10 mouse cellular contexts compared by ENCODE assay signal in genomic region chr9:44841241-44841640, GRCm38 (mm10). TPM values are rescaled to one million over a fixed set of nuclear protein-coding genes. Genes with fewer than 3 reads are reported as not detected.
A peak's percentile ranks its signal among the peaks of the same experiment; 100 is the strongest.
DNase-seq lines count a peak whose midpoint lies in the region; ATAC-seq and TF ChIP-seq lines count a peak whose summit lies in the region.
"Had no signal": no experiment of that assay in that cellular context is flagged by ENCODE, and none has a peak within 500 bp of the region (broad histone marks: within the 10 kb centered on the region; RNA-seq: fewer than 3 reads in every experiment).

No protein-coding gene starts in this region.

- ATAC-seq in liver, postnatal 0 days = no peak
- no peak for ATAC-seq in heart, postnatal 0 days (ENCODE audit: insufficient read depth, low read depth)
- ATAC-seq in hindbrain, embryonic 12.5 days (ENCODE audit: low FRiP score) = no peak

- DNase-seq in adrenal gland, postnatal 10 days = peak; percentile 31
- DNase-seq in adrenal gland, adult 8-10 months = no peak
- no peak for DNase-seq in liver, postnatal 0 days
- DNase-seq in liver = no peak
- no peak for DNase-seq in heart, postnatal 0 days (ENCODE audit: low spot score)
- DNase-seq in retina, embryonic 14.5 days (ENCODE audit: low spot score) = peak; percentile 37
- no peak for DNase-seq in urinary bladder, adult 2 months (ENCODE audit: low spot score)

- TF ChIP-seq CTCF in liver, postnatal 0 days (IDR thresholded peaks at IDR 0.05; ENCODE audit: low read depth) = peak; percentile 72
- peak; percentile 65 for TF ChIP-seq CTCF in heart, postnatal 0 days (IDR thresholded peaks at IDR 0.05; ENCODE audit: low read depth)

- no peaks in the 10 kb centered on the region for H3K4me1 ChIP-seq in liver, postnatal 0 days (ENCODE audit: insufficient read depth)
- H3K4me1 ChIP-seq in heart, postnatal 0 days (ENCODE audit: control insufficient read depth, insufficient read depth) = no peaks in the 10 kb centered on the region
- H3K4me1 ChIP-seq in hindbrain, embryonic 12.5 days = no peaks in the 10 kb centered on the region

- H3K9me3 ChIP-seq in liver, postnatal 0 days (ENCODE audit: low read length) = no peaks in the 10 kb centered on the region
- no peaks in the 10 kb centered on the region for H3K9me3 ChIP-seq in heart, postnatal 0 days (replicated peaks; ENCODE audit: control insufficient read depth, low read length)
- H3K9me3 ChIP-seq in hindbrain, embryonic 12.5 days (replicated peaks) = no peaks in the 10 kb centered on the region

- WGBS in liver, postnatal 0 days (ENCODE audit: insufficient replicate concordance) = 82% methylated on average over 10 of the region's 10 CpGs
- WGBS in heart, postnatal 0 days = 85% methylated on average over 10 of the region's 10 CpGs
- WGBS in hindbrain, embryonic 12.5 days = 92% methylated on average over 10 of the region's 10 CpGs

- H3K4me3 ChIP-seq in liver, postnatal 0 days (ENCODE audit: low read depth, low read length) = no peak overlapping the region
- no peak overlapping the region for H3K4me3 ChIP-seq in heart, postnatal 0 days (ENCODE audit: low read depth, low read length)
- H3K4me3 ChIP-seq in hindbrain, embryonic 12.5 days = no peak overlapping the region

- H3K36me3 ChIP-seq in liver, postnatal 0 days (replicated peaks; ENCODE audit: insufficient read depth, low read length) = peaks cover 66% of the 10 kb centered on the region
- peaks cover 75% of the 10 kb centered on the region for H3K36me3 ChIP-seq in heart, postnatal 0 days (replicated peaks; ENCODE audit: control insufficient read depth, insufficient read depth, low read length)
- peaks cover 87% of the 10 kb centered on the region for H3K36me3 ChIP-seq in hindbrain, embryonic 12.5 days

- H3K27me3 ChIP-seq in liver, postnatal 0 days (ENCODE audit: insufficient read depth, low read length) = no peaks in the 10 kb centered on the region
- no peaks in the 10 kb centered on the region for H3K27me3 ChIP-seq in heart, postnatal 0 days (ENCODE audit: control insufficient read depth, insufficient read depth, low read length)
- no peaks in the 10 kb centered on the region for H3K27me3 ChIP-seq in hindbrain, embryonic 12.5 days

- TF ChIP-seq EP300 in liver, postnatal 0 days (IDR thresholded peaks at IDR 0.05; ENCODE audit: low read depth) = no peak
- no peak for TF ChIP-seq EP300 in heart, postnatal 0 days (IDR thresholded peaks at IDR 0.05; ENCODE audit: low read depth)

- no peak overlapping the region for H3K27ac ChIP-seq in liver, postnatal 0 days (ENCODE audit: low read depth)
- H3K27ac ChIP-seq in heart, postnatal 0 days (ENCODE audit: low read depth) = no peak overlapping the region
- no peak overlapping the region for H3K27ac ChIP-seq in hindbrain, embryonic 12.5 days
- H3K27ac ChIP-seq: macrophage had no signal

- no peak overlapping the region for H3K9ac ChIP-seq in liver, postnatal 0 days (replicated peaks)
- no peak overlapping the region for H3K9ac ChIP-seq in heart, postnatal 0 days (replicated peaks; ENCODE audit: low read depth, low read length)
- H3K9ac ChIP-seq in hindbrain, embryonic 12.5 days = no peak overlapping the region

- no peak overlapping the region for H3K4me2 ChIP-seq in liver, postnatal 0 days (ENCODE audit: low read depth, low read length)
- H3K4me2 ChIP-seq in heart, postnatal 0 days (ENCODE audit: low read depth, low read length) = no peak overlapping the region
- no peak overlapping the region for H3K4me2 ChIP-seq in hindbrain, embryonic 12.5 days (replicated peaks)

RNA-seq across cellular contexts. Expression of gene Ttc36, which starts 38.4 kb away (rescaled TPM):
- 10 to 100 TPM; 37.0 to 92.7 TPM for total RNA-seq in adrenal gland, postnatal 10 days (2021)
- 1 to 10 TPM; 3.7 to 9.0 (median 5.5) TPM for total RNA-seq in adrenal gland, adult 8-10 months (2022)
- polyA plus RNA-seq in liver, postnatal 0 days (2015; fragmentation: Nextera tagmentation; extraction: Ambion mirVana) = 588 and 688 TPM in 2 replicates
- 0.31 TPM in 1 of 2 replicates, not detected in the other for total RNA-seq in heart, postnatal 0 days (2014; rRNA removed; ENCODE audit: low replicate concordance)
- polyA plus RNA-seq in heart, postnatal 0 days (2015; fragmentation: Nextera tagmentation; extraction: Ambion mirVana) = 0.72 TPM in 1 of 2 replicates, not detected in the other
- 3.5 and 4.1 TPM in 2 replicates for polyA plus RNA-seq in urinary bladder, adult 2 months (2012; rRNA removed)
- not detected in 2 replicates for polyA plus RNA-seq in hindbrain, embryonic 12.5 days (2016; fragmentation: Nextera tagmentation; extraction: Ambion mirVana)
- polyA plus RNA-seq: C2C12, macrophage had no signal

RNA-seq across cellular contexts. Expression of gene Kmt2a, which starts 39.9 kb away (rescaled TPM):
- 10 to 100 TPM; 21.4 to 34.8 TPM for total RNA-seq in adrenal gland, postnatal 10 days (2021)
- total RNA-seq in adrenal gland, adult 8-10 months (2022) = 10 to 100 TPM; 32.5 to 58.2 (median 41.4) TPM
- polyA plus RNA-seq in liver, postnatal 0 days (2015; fragmentation: Nextera tagmentation; extraction: Ambion mirVana) = 1.8 and 2.2 TPM in 2 replicates
- 4.9 and 7.8 TPM in 2 replicates for total RNA-seq in heart, postnatal 0 days (2014; rRNA removed; ENCODE audit: low replicate concordance)
- polyA plus RNA-seq in heart, postnatal 0 days (2015; fragmentation: Nextera tagmentation; extraction: Ambion mirVana) = 4.2 and 4.4 TPM in 2 replicates
- 11.7 and 16.2 TPM in 2 replicates for polyA plus RNA-seq in urinary bladder, adult 2 months (2012; rRNA removed)
- polyA plus RNA-seq in hindbrain, embryonic 12.5 days (2016; fragmentation: Nextera tagmentation; extraction: Ambion mirVana) = 29.5 and 33.2 TPM in 2 replicates

RNA-seq across cellular contexts. Expression of gene Tmem25, which starts 42.1 kb away (rescaled TPM):
- 10 to 100 TPM in 1 of 2 experiments, 1 to 10 TPM in 1; 4.3 to 10.4 TPM for total RNA-seq in adrenal gland, postnatal 10 days (2021)
- total RNA-seq in adrenal gland, adult 8-10 months (2022) = 10 to 100 TPM in 1 of 4 experiments, 1 to 10 TPM in 3; 8.7 to 15.3 (median 9.4) TPM
- polyA plus RNA-seq in liver, postnatal 0 days (2015; fragmentation: Nextera tagmentation; extraction: Ambion mirVana) = 5.6 and 6.0 TPM in 2 replicates
- 2.4 and 5.2 TPM in 2 replicates for total RNA-seq in heart, postnatal 0 days (2014; rRNA removed; ENCODE audit: low replicate concordance)
- polyA plus RNA-seq in heart, postnatal 0 days (2015; fragmentation: Nextera tagmentation; extraction: Ambion mirVana) = 3.2 and 3.4 TPM in 2 replicates
- polyA plus RNA-seq in urinary bladder, adult 2 months (2012; rRNA removed) = 6.9 and 8.3 TPM in 2 replicates
- polyA plus RNA-seq in hindbrain, embryonic 12.5 days (2016; fragmentation: Nextera tagmentation; extraction: Ambion mirVana) = 5.8 and 6.6 TPM in 2 replicates

Comparison
In these comparisons a context has a peak if more than half of its experiments do, and no peak if none do; other contexts are left out.
1. DNase-seq: peak in adrenal gland, postnatal 10 days (single experiment) and retina, embryonic 14.5 days (single experiment); none in adrenal gland, adult 8-10 months (single experiment), liver, postnatal 0 days (single experiment), liver (single experiment), heart, postnatal 0 days (single experiment) and urinary bladder, adult 2 months (single experiment).
2. RNA of gene Ttc36, which starts 38.4 kb away (polyA plus RNA-seq): 588 to 688 TPM in liver, postnatal 0 days; 3.5 to 4.1 TPM in urinary bladder, adult 2 months, 0.72 TPM in heart, postnatal 0 days and not detected in hindbrain, embryonic 12.5 days; every median in the first group is over 100 times any median in the second.